Mouse (Mus musculus) thymus, postnatal 0 days (tissue): ENCODE data around the gene Noc4l. TPM values are rescaled to one million over a fixed set of nuclear protein-coding genes. Genes with fewer than 3 reads are reported as not detected.

Source experiments
- DNase-seq: peaks from one replicate; pipeline ENCODE4 v3.0.0-alpha.2; 2015; ENCODE audit warnings: low spot score
- microRNA-seq: library from miRNA; unstranded; fragments of <30 nt; microRNA quantifications from one replicate; pipeline ENCODE4, GENCODE M21; 2016; ENCODE audit warnings: borderline number of aligned reads
- polyA plus RNA-seq: library from polyadenylated mRNA; unstranded; fragments of >200 nt; fragmentation: Nextera tagmentation; extraction: Ambion mirVana; gene quantifications from 2 replicates; pipeline ENCODE4 v1.2.1, GENCODE M21; 2015

The Noc4l gene
- polyA plus RNA-seq, 1 experiment from 2014 or later = 54.5 TPM

GRCm38 (mm10) chr5:110609425-110609824, 43.8 kb downstream of the Noc4l start:
- no peak for DNase-seq

- DNase-seq = no peak
These were observed 44.3 kb downstream of the Noc4l start for GRCm38 (mm10) chr5:110608941-110609340.

GRCm38 (mm10) chr5:110608336-110608735, 44.9 kb downstream of the Noc4l start:
- no peak for DNase-seq

GRCm38 (mm10) chr5:110607767-110608166, 45.5 kb downstream of the Noc4l start:
- DNase-seq = no peak

GRCm38 (mm10) chr5:110605531-110606221, 47.5 kb downstream of the Noc4l start:
- peak; percentile 2 for DNase-seq

- DNase-seq = no peak
These were observed 48.9 kb downstream of the Noc4l start for GRCm38 (mm10) chr5:110604311-110604710.

GRCm38 (mm10) chr5:110603016-110603685, 50.1 kb downstream of the Noc4l start:
- DNase-seq = no peak

Small RNAs within 50 kb of the gene (microRNA-seq; reads per million reads assigned to microRNA genes)
- gene Mir7026 = not detected

Other genes with a start within 250 kb of the Noc4l start
- 8.5 and 10.4 TPM in 2 replicates for gene Fbrsl1, start 204.9 kb downstream of the Noc4l start, polyA plus RNA-seq
- 0.46 and 0.53 TPM in 2 replicates for gene Galnt9, start 109.1 kb downstream of the Noc4l start, polyA plus RNA-seq
- gene Ddx51, start within 50 bp of the Noc4l start, polyA plus RNA-seq = 22.9 and 23.0 TPM in 2 replicates
- 31.3 and 31.4 TPM in 2 replicates for gene Ep400, start 117.3 kb upstream of the Noc4l start, polyA plus RNA-seq
- 34.6 and 37.8 TPM in 2 replicates for gene Pus1, start 127.2 kb upstream of the Noc4l start, polyA plus RNA-seq
- gene Ulk1, start 156.7 kb upstream of the Noc4l start, polyA plus RNA-seq = 9.7 and 12.3 TPM in 2 replicates
- 43.2 and 48.3 TPM in 2 replicates for gene Hscb, start 186.4 kb upstream of the Noc4l start, polyA plus RNA-seq
- gene Chek2, start 186.6 kb upstream of the Noc4l start, polyA plus RNA-seq = 16.1 and 19.6 TPM in 2 replicates
- 1.7 and 2.3 TPM in 2 replicates for gene Ttc28, start 226.4 kb upstream of the Noc4l start, polyA plus RNA-seq